Comparison of ENCODE assay signal across 8 mouse cellular contexts in genomic region chr8:3221047-3221959, GRCm38 (mm10). TPM values are rescaled to one million over a fixed set of nuclear protein-coding genes. Genes with fewer than 3 reads are reported as not detected.
DNase-seq lines count a peak whose midpoint lies in the region; ATAC-seq and TF ChIP-seq lines count a peak whose summit lies in the region.

No protein-coding gene starts in this region.

- no peaks in the 10 kb centered on the region for H3K9me3 ChIP-seq in hindbrain, embryonic 11.5 days (ENCODE audit: control insufficient read depth, low read length)
- no peaks in the 10 kb centered on the region for H3K9me3 ChIP-seq in lung, embryonic 16.5 days (ENCODE audit: control insufficient read depth, low read length)

- peak overlapping the region; percentile 67 for H3K27ac ChIP-seq in hindbrain, embryonic 11.5 days (ENCODE audit: low read depth, low read length)
- peak overlapping the region; percentile 94 for H3K27ac ChIP-seq in lung, embryonic 16.5 days (ENCODE audit: low read length)
- peak overlapping the region; percentile 64 for H3K27ac ChIP-seq in thymus, adult 2 months (ENCODE audit: control insufficient read depth, insufficient read depth, low read length)

- peak overlapping the region; percentile 82 for H3K9ac ChIP-seq in hindbrain, embryonic 11.5 days (ENCODE audit: low read depth, low read length)
- peak overlapping the region; percentile 76 for H3K9ac ChIP-seq in lung, embryonic 16.5 days (ENCODE audit: low read length)

- 2% methylated on average over 43 of the region's 43 CpGs for WGBS in hindbrain, embryonic 11.5 days
- 1% methylated on average over 41 of the region's 43 CpGs for WGBS in lung, embryonic 16.5 days
- 1% methylated on average over 43 of the region's 43 CpGs for WGBS in thymus, adult 2 months

- TF ChIP-seq CTCF in thymus, adult 2 months (IDR thresholded peaks at IDR 0.05; ENCODE audit: borderline replicate concordance, control insufficient read depth, extremely low read depth, insufficient read depth, low read length, poor library complexity): peak; percentile 50

- DNase-seq in NIH3T3 (ENCODE audit: low read depth): peak; percentile 96
- DNase-seq in cerebellum, adult 9-11 months: peak; percentile 88
- peak; percentile 75 to 88 for DNase-seq in frontal cortex, adult 2 months (ENCODE audit: extremely low spot score in 1 of 2, low spot score in 1 of 2)
- peak; percentile 94 for DNase-seq in hindbrain, embryonic 11.5 days (ENCODE audit: low spot score)
- peak; percentile 90 for DNase-seq in layer of hippocampus, adult 9-11 months
- DNase-seq in ovary, adult 18-20 months (ENCODE audit: low spot score): peak; percentile 89
- peak; percentile 94 for DNase-seq in thymus, adult 2 months

- peak; percentile 39; the same call in 1 of the 2 replicates for TF ChIP-seq POLR2A in thymus, adult 2 months (IDR thresholded peaks at IDR 0.05; ENCODE audit: control insufficient read depth, extremely low read depth, insufficient read depth, low read length, poor library complexity)

- H3K4me1 ChIP-seq in hindbrain, embryonic 11.5 days (replicated peaks; ENCODE audit: control insufficient read depth, insufficient read depth, low read length): no peaks in the 10 kb centered on the region; the same call in 1 of the 2 replicates
- H3K4me1 ChIP-seq in lung, embryonic 16.5 days (replicated peaks; ENCODE audit: control insufficient read depth, insufficient read depth, low read length): peaks cover 29% of the 10 kb centered on the region
- H3K4me1 ChIP-seq in thymus, adult 2 months (replicated peaks; ENCODE audit: control insufficient read depth, insufficient read depth, low read length): peaks cover 3% of the 10 kb centered on the region

- H3K27me3 ChIP-seq in hindbrain, embryonic 11.5 days (ENCODE audit: control insufficient read depth, insufficient read depth, low read length): no peaks in the 10 kb centered on the region
- no peaks in the 10 kb centered on the region for H3K27me3 ChIP-seq in lung, embryonic 16.5 days (ENCODE audit: control insufficient read depth, insufficient read depth, low read depth, low read length)
- H3K27me3 ChIP-seq in thymus, adult 2 months (ENCODE audit: control insufficient read depth, insufficient read depth, low read length): no peaks in the 10 kb centered on the region

- peak overlapping the region; percentile 50 for H3K4me3 ChIP-seq in hindbrain, embryonic 11.5 days (ENCODE audit: low read depth, low read length)
- H3K4me3 ChIP-seq in lung, embryonic 16.5 days (ENCODE audit: low read length): peak overlapping the region; percentile 57
- H3K4me3 ChIP-seq in thymus, adult 2 months (ENCODE audit: control insufficient read depth, insufficient read depth, low read length): peak overlapping the region; percentile 64

- no peaks in the 10 kb centered on the region for H3K36me3 ChIP-seq in hindbrain, embryonic 11.5 days (ENCODE audit: control insufficient read depth, insufficient read depth, low read length)
- H3K36me3 ChIP-seq in lung, embryonic 16.5 days (ENCODE audit: control insufficient read depth, insufficient read depth, low read length): no peaks in the 10 kb centered on the region
- H3K36me3 ChIP-seq in thymus, adult 2 months (ENCODE audit: control insufficient read depth, insufficient read depth, low read length): no peaks in the 10 kb centered on the region

- peak overlapping the region; percentile 56 for H3K4me2 ChIP-seq in hindbrain, embryonic 11.5 days (replicated peaks; ENCODE audit: low read depth, low read length)
- H3K4me2 ChIP-seq in lung, embryonic 16.5 days (ENCODE audit: low read depth, low read length): peak overlapping the region; percentile 79

- ATAC-seq in hindbrain, embryonic 11.5 days (ENCODE audit: low FRiP score): peak; percentile 100
- peak; percentile 97 for ATAC-seq in lung, embryonic 16.5 days (ENCODE audit: low read depth)

RNA-seq across cellular contexts. Expression of gene Insr, which starts 58.1 kb away (rescaled TPM):
- polyA plus RNA-seq in frontal cortex, adult 2 months (2012; rRNA removed): 16.2 and 17.3 TPM in 2 replicates
- polyA plus RNA-seq in hindbrain, embryonic 11.5 days (2014; fragmentation: Nextera tagmentation; extraction: Ambion mirVana): 41.1 and 49.3 TPM in 2 replicates
- polyA plus RNA-seq in lung, embryonic 16.5 days (2015; fragmentation: Nextera tagmentation; extraction: Ambion mirVana): 34.1 and 38.7 TPM in 2 replicates
- polyA plus RNA-seq in thymus, adult 2 months (2012; rRNA removed): 22.0 and 26.3 TPM in 2 replicates

Comparison
In these comparisons a context has a peak if more than half of its experiments do, and no peak if none do; other contexts are left out.
1. Peak in every context shown above with its lines: DNase-seq, ATAC-seq, H3K4me3 ChIP-seq and H3K27ac ChIP-seq.